Mouse (Mus musculus) kidney, adult 9 months (tissue): ENCODE data around the gene Snx18.
A peak's percentile ranks its signal among the peaks of the same experiment; 100 is the strongest.

Source experiments
- DNase-seq: peaks from one replicate; pipeline ENCODE4 v3.0.0; 2022

Snx18 gene

DNA sequence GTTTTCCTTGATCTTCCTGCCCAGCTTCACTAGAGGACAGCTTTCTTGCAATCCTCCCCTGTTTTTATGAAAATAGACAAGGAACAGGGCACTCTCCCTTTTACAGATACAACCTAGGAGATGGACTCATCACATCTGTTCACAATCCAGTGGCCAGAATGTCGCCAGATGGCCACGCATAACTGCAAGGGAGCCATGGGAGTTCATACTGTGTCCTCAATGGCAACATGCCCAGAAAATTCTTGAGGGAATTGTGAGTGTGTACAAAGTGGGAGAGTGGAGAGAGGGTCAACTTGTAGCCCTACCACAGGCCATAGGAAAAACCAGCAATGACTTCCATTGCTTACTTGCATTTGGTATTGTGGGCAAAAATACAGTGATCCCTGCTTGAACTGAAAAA, 63.1 kb downstream of the Snx18 start:
- peak; percentile 26 for DNase-seq

- no peak for DNase-seq
These were observed 64.6 kb downstream of the Snx18 start for GRCm38 (mm10) chr13:113553603-113554230.

- DNase-seq, result peak; percentile 78
These were observed 66.0 kb downstream of the Snx18 start for GRCm38 (mm10) chr13:113552341-113552740.

DNA sequence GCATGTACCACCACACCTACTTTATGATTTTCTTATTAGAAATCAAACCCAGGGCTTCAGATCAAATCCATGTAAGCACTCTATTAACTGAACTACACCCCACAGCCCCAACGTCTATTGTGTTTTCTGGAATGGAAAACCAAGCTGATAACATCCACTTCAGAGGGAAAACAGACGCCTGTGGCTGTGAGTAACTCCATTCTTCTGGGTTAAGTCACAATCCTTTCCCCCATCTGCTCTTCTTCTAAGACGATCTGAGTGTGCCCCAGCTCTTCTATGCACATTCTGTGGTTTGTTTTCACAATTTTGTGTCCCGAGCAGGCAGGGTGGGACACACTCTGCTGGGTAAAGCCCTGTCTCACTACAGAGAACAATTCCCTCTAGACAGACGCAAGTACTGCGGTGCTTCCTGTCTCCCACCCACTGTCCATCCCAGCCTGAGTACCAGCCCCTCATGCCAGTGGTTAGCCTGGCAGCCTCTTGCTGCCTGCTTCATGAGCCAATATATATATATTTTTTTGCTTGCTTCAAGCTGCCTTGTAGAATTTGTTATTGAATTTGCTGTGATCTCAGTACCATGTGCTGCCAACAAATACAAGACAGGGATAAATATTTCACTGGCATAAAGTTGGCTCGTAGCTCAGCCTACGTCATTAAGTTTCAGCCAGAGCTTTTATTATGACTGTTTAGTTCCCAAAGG, 67.3 kb downstream of the Snx18 start:
- peak; percentile 53 for DNase-seq

- DNase-seq, result no peak
These were observed 69.3 kb downstream of the Snx18 start for GRCm38 (mm10) chr13:113549021-113549420.

GRCm38 (mm10) chr13:113547807-113548426, 70.4 kb downstream of the Snx18 start:
- no peak for DNase-seq

GRCm38 (mm10) chr13:113542374-113542773, 76.0 kb downstream of the Snx18 start:
- DNase-seq, result no peak
